Mouse (Mus musculus) Patski (cell line): ENCODE measurements around the gene Ubtd1. TPM values are rescaled to one million over a fixed set of nuclear protein-coding genes. Genes with fewer than 3 reads are reported as not detected.
"Not testable (repeated sequence)": the region's sequence is repeated elsewhere in the genome, so short reads cannot be mapped to it uniquely, and the experiment has no call there.

Experiments used
- ATAC-seq: fragments of 100-300 bp; one replicate; pipeline ENCODE4 v1.8.0; 2021
- CTCF ChIA-PET: fragments of 350-600 bp; sonication (Branson Sonifier 250); formaldehyde crosslinking; loops from one replicate; lab custom pipeline; 2022; ENCODE audit warnings: inconsistent platforms; lab: Charles Lee
- POLR2A ChIA-PET: fragments of 350-600 bp; sonication (Branson Sonifier 250); formaldehyde crosslinking; loops from one replicate; lab custom pipeline; 2022; ENCODE audit warnings: antibody characterized with exemption, inconsistent platforms; lab: Charles Lee
- DNase-seq: peaks from one replicate; pipeline ENCODE4 v3.0.0-alpha.2; 2011; ENCODE audit warnings: low read depth, low spot score
- H3K27me3 ChIP-seq: fragments of 371-371 bp; one replicate; pipeline ENCODE4 v1.5.1; 2021
- CTCF ChIP-seq: fragments of 100-300 bp; IDR thresholded peaks from one replicate; pipeline ENCODE4 v1.5.1; 2021
- in situ Hi-C: fragments of 300-500 bp; cut with MboI; formaldehyde crosslinking; loops from 3 replicates; pipeline ENCODE4 v1.11.1; 2018; ENCODE audit warnings: low pct_unique_long_range_greater_than_20kb, mixed read lengths
- polyA plus RNA-seq: library from polyadenylated mRNA; unstranded; gene quantifications from one replicate; pipeline ENCODE4 v1.2.3, GENCODE M21; 2021

Gene Ubtd1
- polyA plus RNA-seq, 1 experiment from 2014 or later = 45.0 TPM

- H3K27me3 ChIP-seq = no peaks in the 10 kb centered on the region
- DNase-seq = no peak
- CTCF ChIA-PET = interaction anchor here (0.9 to 3.7 kb wide), 10 partner anchors 8 to 86 kb away, joined by 3 to 21 read pairs (median 4); partner anchors contain the start of genes Ankrd2, Hoga1 and Pi4k2a
- no peak for TF ChIP-seq CTCF
- in situ Hi-C loops = no loop called here
- no peak for ATAC-seq
- POLR2A ChIA-PET = interaction anchor here (0.6 to 1.2 kb wide), 2 partner anchors 9 to 20 kb away, joined by 3 to 4 read pairs; no protein-coding TSS in a partner anchor
Measured at GRCm38 (mm10) chr19:42080469-42080868, 98.9 kb downstream of the Ubtd1 start.

GRCm38 (mm10) chr19:42081613-42082012 lies 100.0 kb downstream of the Ubtd1 start:
- DNase-seq, ATAC-seq, H3K27me3 ChIP-seq, in situ Hi-C loops: not testable (repeated sequence)
- ChIA-PET CTCF (interaction anchor here (1.8 kb wide), 1 partner anchor 9 kb away, joined by 6 read pairs; no protein-coding TSS in a partner anchor), POLR2A (interaction anchor here (0.7 to 0.9 kb wide), 3 partner anchors 7 to 80 kb away, joined by 3 read pairs; no protein-coding TSS in a partner anchor)

Other genes with a start within 250 kb of the Ubtd1 start
- 0.08 TPM for gene Slit1, start 238.1 kb upstream of the Ubtd1 start, polyA plus RNA-seq
- 13.6 TPM for gene Arhgap19, start 179.7 kb upstream of the Ubtd1 start, polyA plus RNA-seq
- gene Frat1, start 151.8 kb upstream of the Ubtd1 start, polyA plus RNA-seq = 3.9 TPM
- gene Frat2, start 133.6 kb upstream of the Ubtd1 start, polyA plus RNA-seq = 17.1 TPM
- 17.9 TPM for gene Rrp12, start 85.6 kb upstream of the Ubtd1 start, polyA plus RNA-seq
- 883 TPM for gene Pgam1, start 69.8 kb upstream of the Ubtd1 start, polyA plus RNA-seq
- 47.2 TPM for gene Exosc1, start 48.3 kb upstream of the Ubtd1 start, polyA plus RNA-seq
- gene Zdhhc16, start 48.3 kb upstream of the Ubtd1 start, polyA plus RNA-seq = 87.9 TPM
- 56.8 TPM for gene Mms19, start 606 bp upstream of the Ubtd1 start, polyA plus RNA-seq
- 0.83 TPM for gene Ankrd2, start 54.2 kb downstream of the Ubtd1 start, polyA plus RNA-seq
- 51.2 TPM for gene Hoga1, start 63.8 kb downstream of the Ubtd1 start, polyA plus RNA-seq
- 2.7 TPM for gene 4933411K16Rik, start 70.5 kb downstream of the Ubtd1 start, polyA plus RNA-seq
- 38.1 TPM for gene Morn4, start 104.6 kb downstream of the Ubtd1 start, polyA plus RNA-seq
- gene Pi4k2a, start 108.7 kb downstream of the Ubtd1 start, polyA plus RNA-seq = 47.6 TPM
- 34.6 TPM for gene Avpi1, start 147.3 kb downstream of the Ubtd1 start, polyA plus RNA-seq
- gene Marveld1, start 165.6 kb downstream of the Ubtd1 start, polyA plus RNA-seq = 34.3 TPM
- gene Zfyve27, start 182.2 kb downstream of the Ubtd1 start, polyA plus RNA-seq = 59.5 TPM
- gene Sfrp5, start 220.5 kb downstream of the Ubtd1 start, polyA plus RNA-seq = 0.04 TPM